Mouse (Mus musculus) c-Kit-positive CD71-negative TER-119-negative erythroid progenitor cells, embryonic 14.5 days (primary cell): ENCODE data around the gene Plppr4.

Source experiments
- DNase-seq: peaks from one replicate; pipeline ENCODE4 v3.0.0-alpha.2; 2013; ENCODE audit warnings: low read depth

The Plppr4 gene

DNA sequence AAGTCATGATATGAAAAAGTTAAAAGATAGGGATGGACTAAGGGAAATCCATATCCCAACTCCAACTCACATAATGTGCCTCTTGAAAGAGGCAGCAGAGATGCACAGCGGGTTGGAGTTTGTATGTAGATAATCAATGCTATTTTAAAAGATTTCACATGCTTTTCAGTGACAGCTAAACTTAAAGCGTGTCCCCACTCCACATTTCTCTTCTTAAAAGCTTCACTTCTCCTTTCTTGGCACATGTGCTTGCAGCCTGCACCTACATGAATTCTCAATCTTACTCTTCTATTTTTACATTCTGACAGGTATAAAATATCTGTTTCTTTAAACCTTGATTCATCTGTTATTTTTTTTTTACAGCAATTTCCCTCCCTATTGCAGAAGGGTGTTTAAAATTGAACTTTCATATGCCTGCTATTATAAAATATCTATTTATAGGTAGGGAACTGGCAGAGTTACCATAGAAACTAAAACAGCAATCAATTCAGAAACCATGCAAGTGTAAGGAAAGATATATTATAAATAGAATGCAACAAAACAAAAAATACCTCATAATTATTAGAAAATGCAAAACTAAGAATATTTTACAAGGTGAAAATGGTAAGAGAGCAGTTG lies 66.3 kb downstream of the Plppr4 start:
- DNase-seq, result no peak
